Mouse (Mus musculus): ENCODE measurements at regions not wholly inside any gene's neighbourhood (a gene's known extent, or its start where the extent isn't known, plus 50 kb on each side); places are given as distances from the start of the nearest gene placed in this dataset.
A peak's percentile ranks its signal among the peaks of the same experiment; 100 is the strongest.
"Not testable (repeated sequence)": the region's sequence is repeated elsewhere in the genome, so short reads cannot be mapped to it uniquely, and the experiment has no call there.

GRCm38 (mm10) chr3:152040751-152041150 lies 125.3 kb downstream of the Gipc2 start:
- Histone ChIP-seq H3K27ac (no peak overlapping the region), H3K4me3 (no peak overlapping the region), H3K4me1 (no peaks in the 10 kb centered on the region), H3K36me3 (no peaks in the 10 kb centered on the region), H3K27me3 (ENCODE audit: low read depth, poor library complexity, severe bottlenecking) (no peaks in the 10 kb centered on the region), H3K9me3 (replicated peaks) (no peaks in the 10 kb centered on the region)
- 83% methylated on average over 5 of the region's 5 CpGs for WGBS
- no peak for DNase-seq (ENCODE audit: low spot score)

DNA sequence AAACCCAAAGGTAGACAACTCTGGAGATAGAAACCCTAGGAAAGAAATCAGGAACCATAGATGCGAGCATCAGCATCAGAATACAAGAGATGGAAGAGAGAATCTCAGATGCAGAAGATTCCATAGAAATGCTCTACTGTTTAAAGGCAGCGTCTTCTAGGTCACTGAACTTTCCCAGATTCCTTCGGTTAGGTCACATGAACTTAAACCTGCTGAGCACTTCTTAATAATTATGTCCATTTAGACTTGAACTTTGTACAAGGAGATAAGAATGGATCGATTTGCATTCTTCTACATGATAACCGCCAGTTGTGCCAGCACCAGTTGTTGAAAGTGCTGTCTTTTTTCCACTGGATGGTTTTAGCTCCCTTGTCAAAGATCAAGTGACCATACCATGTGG lies 129.2 kb downstream of the Gipc2 start:
- not testable (repeated sequence) for H3K4me3 ChIP-seq; H3K27ac ChIP-seq; H3K4me1 ChIP-seq; H3K36me3 ChIP-seq; DNase-seq (ENCODE audit: low spot score); H3K27me3 ChIP-seq (ENCODE audit: low read depth, poor library complexity, severe bottlenecking); H3K9me3 ChIP-seq (replicated peaks)
- 86% methylated on average over 5 of the region's 5 CpGs for WGBS

- H3K27me3 ChIP-seq (ENCODE audit: low read depth, poor library complexity, severe bottlenecking) = no peaks in the 10 kb centered on the region
- no peaks in the 10 kb centered on the region for H3K9me3 ChIP-seq (replicated peaks)
- no peak overlapping the region for H3K27ac ChIP-seq
- no peak for DNase-seq (ENCODE audit: low spot score)
- H3K4me3 ChIP-seq = no peak overlapping the region
- no peaks in the 10 kb centered on the region for H3K4me1 ChIP-seq
- 82% methylated on average over 5 of the region's 5 CpGs for WGBS
- no peaks in the 10 kb centered on the region for H3K36me3 ChIP-seq
Observed at GRCm38 (mm10) chr3:152035416-152035815, 130.6 kb downstream of the Gipc2 start.

- WGBS = 86% methylated on average over 10 of the region's 10 CpGs
- H3K4me1 ChIP-seq = no peaks in the 10 kb centered on the region
- no peak overlapping the region for H3K27ac ChIP-seq
- no peak overlapping the region for H3K4me3 ChIP-seq
- no peak for DNase-seq (ENCODE audit: low spot score)
- no peaks in the 10 kb centered on the region for H3K9me3 ChIP-seq (replicated peaks)
- H3K27me3 ChIP-seq (ENCODE audit: low read depth, poor library complexity, severe bottlenecking) = no peaks in the 10 kb centered on the region
- H3K36me3 ChIP-seq = no peaks in the 10 kb centered on the region
Observed at GRCm38 (mm10) chr3:152034686-152035085, 131.3 kb downstream of the Gipc2 start.

GRCm38 (mm10) chr3:152034221-152034620 lies 131.8 kb downstream of the Gipc2 start:
- Histone ChIP-seq H3K36me3 (no peaks in the 10 kb centered on the region), H3K27me3 (ENCODE audit: low read depth, poor library complexity, severe bottlenecking) (no peaks in the 10 kb centered on the region), H3K4me1 (no peaks in the 10 kb centered on the region), H3K27ac (no peak overlapping the region), H3K9me3 (replicated peaks) (no peaks in the 10 kb centered on the region), H3K4me3 (no peak overlapping the region)
- no peak for DNase-seq (ENCODE audit: low spot score)
- 84% methylated on average over 2 of the region's 2 CpGs for WGBS

DNA sequence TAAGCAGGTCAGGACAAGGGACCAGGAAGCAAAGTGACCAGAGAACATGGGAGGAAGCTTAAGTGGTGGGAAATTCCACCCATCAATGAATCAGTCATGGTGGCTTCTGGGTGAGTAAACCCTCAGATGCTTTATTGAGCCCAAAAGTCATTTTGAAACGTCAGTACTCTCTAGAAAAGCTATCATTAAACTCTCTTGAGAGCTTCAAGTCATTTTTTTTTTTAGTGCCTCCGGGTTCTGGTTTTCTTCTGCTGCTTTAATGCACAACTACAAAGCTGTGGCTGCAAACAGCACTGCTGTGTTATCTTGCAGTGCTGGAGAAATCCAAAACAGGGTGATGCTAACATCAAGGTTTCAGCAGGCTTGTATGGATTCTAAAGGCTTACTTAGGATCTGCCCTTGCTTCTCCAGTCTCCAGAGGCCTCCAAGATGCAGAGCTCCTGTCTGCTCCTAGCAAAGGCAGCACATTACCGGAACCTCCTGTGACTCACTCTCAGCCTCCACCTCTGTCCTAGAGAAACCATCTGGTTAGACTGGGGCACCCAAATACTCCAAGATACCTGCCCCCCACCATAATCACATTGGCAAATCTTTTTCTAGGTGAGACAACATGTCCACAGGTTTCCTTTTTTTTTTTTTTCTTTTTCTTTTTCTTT lies 133.2 kb downstream of the Gipc2 start:
- no peak overlapping the region for H3K4me3 ChIP-seq
- H3K4me1 ChIP-seq = no peaks in the 10 kb centered on the region
- no peaks in the 10 kb centered on the region for H3K27me3 ChIP-seq (ENCODE audit: low read depth, poor library complexity, severe bottlenecking)
- H3K27ac ChIP-seq = no peak overlapping the region
- WGBS = 65% methylated on average over 3 of the region's 3 CpGs
- DNase-seq (ENCODE audit: low spot score) = no peak
- no peaks in the 10 kb centered on the region for H3K9me3 ChIP-seq (replicated peaks)
- H3K36me3 ChIP-seq = no peaks in the 10 kb centered on the region

DNA sequence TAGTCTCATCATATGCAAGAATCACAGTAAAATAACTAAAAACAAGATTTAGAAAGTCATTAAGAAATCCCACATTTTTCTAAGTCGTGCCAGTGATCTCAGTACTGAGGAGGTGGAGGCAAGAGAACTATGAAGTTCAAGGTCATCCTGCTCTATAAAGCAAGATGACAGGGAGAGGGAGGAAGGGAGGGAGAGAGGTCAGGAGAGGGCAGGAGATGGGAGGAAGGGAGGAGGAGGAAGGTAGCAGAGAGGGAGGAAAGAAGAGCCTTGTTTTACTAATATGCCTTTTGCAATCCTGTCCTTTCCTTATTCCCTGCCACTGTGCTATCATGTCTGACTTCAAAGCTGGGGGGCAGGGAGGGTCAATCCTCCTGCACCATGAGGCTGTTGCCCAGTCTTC lies 137.3 kb downstream of the Gipc2 start:
- no peak overlapping the region for H3K4me3 ChIP-seq
- peaks cover 6% of the 10 kb centered on the region for H3K4me1 ChIP-seq
- H3K27me3 ChIP-seq (ENCODE audit: low read depth, poor library complexity, severe bottlenecking) = 0 out of 2 replicates have a peak, but pooled peaks cover 5% of the 10 kb centered on the region
- H3K9me3 ChIP-seq (replicated peaks) = no peaks in the 10 kb centered on the region
- H3K27ac ChIP-seq = no peak overlapping the region
- 72% methylated on average over 1 of the region's 1 CpGs for WGBS
- no peak for DNase-seq (ENCODE audit: low spot score)
- H3K36me3 ChIP-seq = no peaks in the 10 kb centered on the region

DNA sequence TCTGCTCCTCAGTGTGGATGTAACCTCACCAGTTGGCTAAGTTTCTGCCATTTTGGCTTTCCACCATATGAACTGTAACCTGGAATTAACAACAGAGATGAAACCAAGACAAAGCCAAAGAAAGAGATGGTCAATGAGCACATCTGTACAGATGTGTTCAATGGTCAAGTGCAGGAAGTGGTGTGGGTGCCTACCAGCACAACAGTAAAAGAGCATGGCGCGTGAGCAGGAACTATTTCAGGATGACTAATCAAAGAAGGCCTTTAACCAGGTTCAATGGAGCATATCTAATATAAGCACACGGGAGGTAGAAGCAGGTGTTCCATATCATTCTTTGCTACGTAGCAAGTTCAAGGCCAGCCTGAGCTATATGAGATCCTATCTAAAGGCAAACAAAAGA lies 140.0 kb downstream of the Gipc2 start:
- peaks cover 6% of the 10 kb centered on the region for H3K4me1 ChIP-seq
- 0 out of 2 replicates have a peak, but pooled peaks cover 5% of the 10 kb centered on the region for H3K27me3 ChIP-seq (ENCODE audit: low read depth, poor library complexity, severe bottlenecking)
- H3K4me3 ChIP-seq = no peak overlapping the region
- no peak overlapping the region for H3K27ac ChIP-seq
- no peaks in the 10 kb centered on the region for H3K9me3 ChIP-seq (replicated peaks)
- no peaks in the 10 kb centered on the region for H3K36me3 ChIP-seq
- no peak for DNase-seq (ENCODE audit: low spot score)
- WGBS = 94% methylated on average over 4 of the region's 4 CpGs

DNA sequence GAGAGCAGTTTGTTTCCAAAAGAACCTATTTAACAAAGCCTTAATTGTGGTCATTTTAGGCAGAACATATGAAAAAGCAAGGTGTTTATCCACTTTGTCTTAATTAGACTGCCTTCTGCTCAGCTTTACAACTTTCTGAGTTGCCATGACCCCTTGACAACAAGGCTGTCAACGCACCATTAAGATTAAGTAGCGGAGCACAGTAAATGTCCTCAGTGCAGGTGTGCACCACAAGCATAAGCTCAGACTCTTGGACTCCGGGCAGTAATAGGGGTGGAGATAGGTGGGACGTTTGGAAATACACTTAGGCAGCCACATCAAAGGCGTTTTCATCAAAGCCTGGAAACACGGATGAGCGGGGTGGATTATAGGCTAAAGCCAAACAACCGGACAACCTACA lies 140.9 kb downstream of the Gipc2 start:
- 46% methylated on average over 8 of the region's 8 CpGs for WGBS
- Histone ChIP-seq H3K4me1 (peaks cover 6% of the 10 kb centered on the region), H3K4me3 (no peak overlapping the region), H3K27me3 (ENCODE audit: low read depth, poor library complexity, severe bottlenecking) (0 out of 2 replicates have a peak, but pooled peaks cover 5% of the 10 kb centered on the region), H3K36me3 (no peaks in the 10 kb centered on the region), H3K27ac (no peak overlapping the region), H3K9me3 (replicated peaks) (no peaks in the 10 kb centered on the region)
- DNase-seq (ENCODE audit: low spot score) = peak; percentile 37

GRCm38 (mm10) chr3:152006747-152007146 lies 159.3 kb downstream of the Gipc2 start:
- Histone ChIP-seq H3K4me1 (no peaks in the 10 kb centered on the region), H3K4me3 (no peak overlapping the region), H3K36me3 (no peaks in the 10 kb centered on the region), H3K9me3 (replicated peaks) (no peaks in the 10 kb centered on the region), H3K27me3 (ENCODE audit: low read depth, poor library complexity, severe bottlenecking) (no peaks in the 10 kb centered on the region), H3K27ac (no peak overlapping the region)
- no peak for DNase-seq (ENCODE audit: low spot score)
- WGBS = 89% methylated on average over 4 of the region's 4 CpGs

DNA sequence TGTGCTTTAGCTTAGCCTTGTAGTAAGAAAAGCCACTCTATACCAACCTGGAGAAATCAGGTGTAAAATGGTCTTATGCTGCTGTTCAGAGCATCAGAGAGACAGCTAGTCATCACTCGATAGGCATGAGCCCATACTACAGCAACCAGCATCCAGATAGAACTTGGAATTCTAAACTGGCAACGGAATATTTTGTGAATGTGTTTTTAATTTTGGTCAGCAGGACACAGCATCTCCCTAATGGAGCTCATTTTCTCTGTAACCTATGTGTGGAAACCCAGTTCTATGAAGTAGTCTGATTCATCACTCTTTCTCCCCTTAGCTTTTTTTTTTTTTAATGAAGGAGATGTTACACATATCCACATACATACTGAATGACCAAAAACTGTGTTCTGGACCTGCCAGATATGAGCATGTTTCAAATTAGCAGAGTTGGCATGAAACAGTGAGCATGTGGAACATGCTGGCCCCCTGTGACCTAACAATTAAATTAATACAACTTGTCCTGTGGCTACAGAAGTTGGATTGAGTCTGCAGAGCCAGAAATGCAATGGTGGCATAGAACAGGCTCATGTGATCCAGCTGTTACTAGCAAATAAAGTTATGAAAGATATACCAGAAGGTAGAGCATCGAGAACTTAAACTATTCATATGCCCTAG lies 160.5 kb downstream of the Gipc2 start:
- Histone ChIP-seq H3K4me3 (no peak overlapping the region), H3K9me3 (replicated peaks) (no peaks in the 10 kb centered on the region), H3K27ac (no peak overlapping the region), H3K4me1 (no peaks in the 10 kb centered on the region), H3K36me3 (no peaks in the 10 kb centered on the region), H3K27me3 (ENCODE audit: low read depth, poor library complexity, severe bottlenecking) (no peaks in the 10 kb centered on the region)
- WGBS = 85% methylated on average over 3 of the region's 3 CpGs
- no peak for DNase-seq (ENCODE audit: low spot score)

- DNase-seq (ENCODE audit: low spot score) = no peak
- Histone ChIP-seq H3K27ac (no peak overlapping the region), H3K27me3 (ENCODE audit: low read depth, poor library complexity, severe bottlenecking) (no peaks in the 10 kb centered on the region), H3K4me1 (no peaks in the 10 kb centered on the region), H3K36me3 (no peaks in the 10 kb centered on the region), H3K9me3 (replicated peaks) (no peaks in the 10 kb centered on the region), H3K4me3 (no peak overlapping the region)
- WGBS = 94% methylated on average over 7 of the region's 7 CpGs
Observed at GRCm38 (mm10) chr3:152004411-152004955, 161.5 kb downstream of the Gipc2 start.

GRCm38 (mm10) chr3:151997534-151998107 lies 160.2 kb upstream of the Ptgfr start:
- H3K27me3 ChIP-seq (ENCODE audit: low read depth, poor library complexity, severe bottlenecking) = no peaks in the 10 kb centered on the region
- no peak for DNase-seq (ENCODE audit: low spot score)
- 86% methylated on average over 4 of the region's 4 CpGs for WGBS
- H3K4me1 ChIP-seq = no peaks in the 10 kb centered on the region
- H3K4me3 ChIP-seq = no peak overlapping the region
- no peaks in the 10 kb centered on the region for H3K9me3 ChIP-seq (replicated peaks)
- no peak overlapping the region for H3K27ac ChIP-seq
- H3K36me3 ChIP-seq = no peaks in the 10 kb centered on the region

Measured in limb, embryonic 10.5 days (tissue).